Mouse (Mus musculus): ENCODE results near the gene C1s2.
"Not testable (repeated sequence)": the region's sequence is repeated elsewhere in the genome, so short reads cannot be mapped to it uniquely, and the experiment has no call there.

DNA sequence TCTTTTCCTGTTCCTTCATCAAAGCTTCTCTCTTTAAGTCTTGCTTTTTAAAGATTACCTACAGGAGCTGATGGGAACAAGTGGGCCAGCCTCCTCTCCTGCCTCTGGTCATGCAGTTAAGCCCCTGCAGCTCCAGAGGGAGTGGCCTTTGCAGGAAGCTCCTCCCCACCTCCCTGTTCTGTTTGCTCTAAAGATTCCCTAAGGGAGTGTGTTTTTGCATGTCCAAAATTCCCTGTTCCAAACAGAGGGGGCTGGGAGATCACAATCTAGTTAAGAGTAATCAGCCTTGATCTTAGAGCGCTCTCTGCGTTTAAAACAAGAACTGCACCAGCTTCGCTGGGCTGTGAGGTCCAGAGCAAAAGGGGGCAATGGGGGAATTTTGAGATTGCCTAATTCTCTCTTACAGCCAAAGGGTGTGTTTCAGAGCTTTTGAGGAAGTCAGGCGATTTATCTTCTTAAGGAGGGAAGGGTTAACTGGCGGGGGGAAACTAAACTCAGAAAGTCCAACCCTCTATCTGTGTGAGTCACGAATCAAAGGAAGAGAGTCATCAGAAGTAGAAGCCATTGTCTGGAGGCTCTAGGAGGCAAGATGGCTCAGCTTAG lies 1.1 kb upstream of the C1s2 start:
- TF ChIP-seq CTCF (IDR thresholded peaks at IDR 0.05; ENCODE audit: control insufficient read depth, insufficient read depth, insufficient replicate concordance, low read depth, low read length); POLR2A (IDR thresholded peaks at IDR 0.05; ENCODE audit: control insufficient read depth, low read depth, low read length): not testable (repeated sequence)
